Mouse (Mus musculus): ENCODE data around the gene Mlh1. TPM values are rescaled to one million over a fixed set of nuclear protein-coding genes. Genes with fewer than 3 reads are reported as not detected.

Mlh1 gene
- polyA plus RNA-seq, 1 experiment from 2014 or later = 40.1 TPM

DNA sequence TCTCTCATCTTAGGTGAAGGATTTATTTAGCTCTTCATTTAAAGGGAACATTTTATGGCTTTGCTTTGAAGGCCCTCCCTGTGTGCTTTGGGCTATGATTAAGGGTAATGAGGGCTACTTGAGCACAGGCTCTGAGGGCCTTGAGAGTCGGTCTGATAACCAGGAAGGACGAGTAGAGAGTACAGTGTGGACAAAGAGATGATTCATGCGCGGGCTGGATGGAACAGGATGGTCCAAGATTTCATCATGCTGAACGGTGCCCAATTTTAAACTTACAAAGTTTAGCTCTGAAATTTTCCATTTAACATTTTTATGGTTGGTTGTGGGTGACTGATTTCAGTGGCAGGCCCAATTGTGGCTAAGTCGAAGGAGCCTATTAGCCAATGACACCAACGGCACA lies 34.6 kb upstream of the Mlh1 start:
- Histone ChIP-seq H3K4me3 (ENCODE audit: low read length) (no peak overlapping the region), H3K4me1 (ENCODE audit: control insufficient read depth, insufficient read depth, low read length) (no peaks in the 10 kb centered on the region), H3K4me2 (replicated peaks; ENCODE audit: low read depth, low read length) (no peak overlapping the region), H3K9ac (ENCODE audit: low read depth, low read length) (no peak overlapping the region), H3K27me3 (ENCODE audit: control insufficient read depth, insufficient read depth, low read length) (peaks cover 10% of the 10 kb centered on the region), H3K27ac (ENCODE audit: low read depth, low read length) (no peak overlapping the region), H3K9me3 (ENCODE audit: control insufficient read depth, low read length) (peaks cover 6% of the 10 kb centered on the region; the same call in 1 of the 2 replicates), H3K36me3 (ENCODE audit: control insufficient read depth, insufficient read depth, low read length) (no peaks in the 10 kb centered on the region)
- no peak for ATAC-seq (ENCODE audit: low FRiP score, low TSS enrichment)
- 71% methylated on average over 7 of the region's 7 CpGs for WGBS

DNA sequence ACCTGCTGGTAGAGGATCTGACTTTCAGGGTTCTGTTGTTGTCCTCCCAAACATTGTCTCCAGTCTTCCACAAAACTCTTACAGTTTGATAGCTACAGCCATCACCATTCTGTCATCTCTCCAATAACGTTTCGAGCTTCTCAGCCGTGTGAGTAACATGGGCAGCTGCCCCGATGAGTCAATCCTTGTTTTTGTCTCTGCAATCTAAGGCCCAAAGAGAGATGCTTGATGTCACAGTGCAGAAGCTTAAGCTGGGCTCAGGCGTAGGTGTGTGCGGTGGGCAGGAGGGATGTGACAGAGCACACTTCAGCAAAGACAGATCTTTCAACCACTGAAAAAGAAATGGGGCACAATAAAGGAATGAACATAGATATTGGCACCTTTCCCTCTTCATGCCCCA lies 32.4 kb upstream of the Mlh1 start:
- ATAC-seq (ENCODE audit: low FRiP score, low TSS enrichment) = no peak
- Histone ChIP-seq H3K4me3 (ENCODE audit: low read length) (no peak overlapping the region), H3K9me3 (ENCODE audit: control insufficient read depth, low read length) (no peaks in the 10 kb centered on the region), H3K27ac (ENCODE audit: low read depth, low read length) (no peak overlapping the region), H3K36me3 (ENCODE audit: control insufficient read depth, insufficient read depth, low read length) (no peaks in the 10 kb centered on the region), H3K27me3 (ENCODE audit: control insufficient read depth, insufficient read depth, low read length) (no peaks in the 10 kb centered on the region), H3K9ac (ENCODE audit: low read depth, low read length) (no peak overlapping the region), H3K4me2 (replicated peaks; ENCODE audit: low read depth, low read length) (no peak overlapping the region), H3K4me1 (ENCODE audit: control insufficient read depth, insufficient read depth, low read length) (no peaks in the 10 kb centered on the region)
- 92% methylated on average over 6 of the region's 6 CpGs for WGBS

DNA sequence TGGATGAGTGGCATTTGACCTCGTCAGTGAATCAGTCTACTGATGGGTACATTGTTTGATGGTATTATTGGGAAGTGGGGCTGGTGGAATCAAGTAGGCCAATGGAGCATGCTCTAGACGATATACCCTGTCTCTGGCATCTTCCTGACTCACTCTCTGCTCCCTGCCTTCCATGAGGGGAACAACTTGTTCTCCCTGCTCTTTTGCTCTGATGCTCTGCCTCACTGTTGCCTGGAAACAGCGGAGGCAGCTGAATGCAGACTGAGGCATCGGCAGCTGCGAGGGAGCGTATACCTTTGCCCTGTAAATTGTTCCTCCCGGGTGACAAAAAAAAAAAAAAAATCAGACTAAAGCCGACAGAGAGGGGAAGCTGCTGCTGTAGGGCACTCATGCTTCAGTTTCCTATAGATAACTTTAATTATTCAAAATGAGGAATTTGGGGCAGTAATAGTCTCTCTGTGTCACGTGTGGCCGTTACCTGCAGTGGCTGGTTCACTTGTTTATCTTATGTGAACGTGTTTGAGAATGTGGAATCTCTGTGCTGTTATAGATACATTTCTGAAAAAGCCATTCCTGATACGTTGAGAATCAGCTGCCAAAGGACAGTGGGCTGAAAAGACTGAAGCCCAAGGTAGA lies 30.7 kb upstream of the Mlh1 start:
- Histone ChIP-seq H3K4me3 (ENCODE audit: low read length) (no peak overlapping the region), H3K4me2 (replicated peaks; ENCODE audit: low read depth, low read length) (no peak overlapping the region), H3K36me3 (ENCODE audit: control insufficient read depth, insufficient read depth, low read length) (no peaks in the 10 kb centered on the region), H3K27me3 (ENCODE audit: control insufficient read depth, insufficient read depth, low read length) (no peaks in the 10 kb centered on the region), H3K9me3 (ENCODE audit: control insufficient read depth, low read length) (no peaks in the 10 kb centered on the region), H3K4me1 (ENCODE audit: control insufficient read depth, insufficient read depth, low read length) (no peaks in the 10 kb centered on the region), H3K9ac (ENCODE audit: low read depth, low read length) (no peak overlapping the region), H3K27ac (ENCODE audit: low read depth, low read length) (no peak overlapping the region)
- 73% methylated on average over 12 of the region's 12 CpGs for WGBS
- no peak for ATAC-seq (ENCODE audit: low FRiP score, low TSS enrichment)

DNA sequence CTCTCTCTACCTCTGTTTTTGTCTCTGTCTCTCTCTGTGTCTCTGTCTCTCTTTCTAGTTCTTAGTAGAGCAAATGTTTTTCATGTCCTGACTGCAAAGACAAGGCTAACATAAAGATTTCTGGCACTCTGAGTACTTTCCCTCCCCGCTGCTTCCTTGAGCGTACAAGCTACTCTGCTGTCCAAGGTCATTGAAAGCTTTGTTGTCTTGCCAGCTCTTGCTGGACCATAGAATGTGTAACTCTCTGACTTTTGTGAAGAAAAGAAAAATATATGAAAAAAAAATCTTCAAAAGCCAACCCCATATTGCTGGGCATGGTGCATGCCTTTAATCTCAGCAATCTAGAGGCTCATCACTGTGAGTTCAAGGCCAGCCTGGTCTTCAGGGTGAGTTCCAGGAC lies 27.0 kb upstream of the Mlh1 start:
- Histone ChIP-seq H3K9ac (ENCODE audit: low read depth, low read length) (no peak overlapping the region), H3K27me3 (ENCODE audit: control insufficient read depth, insufficient read depth, low read length) (no peaks in the 10 kb centered on the region), H3K27ac (ENCODE audit: low read depth, low read length) (no peak overlapping the region), H3K9me3 (ENCODE audit: control insufficient read depth, low read length) (no peaks in the 10 kb centered on the region), H3K36me3 (ENCODE audit: control insufficient read depth, insufficient read depth, low read length) (no peaks in the 10 kb centered on the region), H3K4me3 (ENCODE audit: low read length) (no peak overlapping the region), H3K4me1 (ENCODE audit: control insufficient read depth, insufficient read depth, low read length) (no peaks in the 10 kb centered on the region), H3K4me2 (replicated peaks; ENCODE audit: low read depth, low read length) (no peak overlapping the region)
- WGBS = 81% methylated on average over 2 of the region's 2 CpGs
- no peak for ATAC-seq (ENCODE audit: low FRiP score, low TSS enrichment)

DNA sequence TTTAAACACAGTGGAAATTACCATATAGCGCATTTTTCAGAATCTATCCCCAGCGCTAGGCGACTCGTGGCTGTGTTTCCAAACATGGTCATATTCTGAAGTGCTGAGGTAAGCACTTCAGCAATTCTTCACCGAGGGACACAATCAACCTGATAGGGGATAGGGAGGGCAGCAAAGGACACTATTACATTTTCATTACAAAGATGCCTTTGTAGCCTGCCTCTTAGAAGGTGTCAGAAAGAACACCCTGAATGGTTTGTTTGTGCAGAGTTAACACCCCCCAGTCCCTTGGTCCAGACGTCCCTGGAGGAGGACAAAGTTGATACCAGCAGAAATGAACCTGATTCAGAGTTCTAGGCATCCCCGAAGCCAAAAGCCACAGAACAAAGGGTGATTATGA lies 24.8 kb upstream of the Mlh1 start:
- 64% methylated on average over 7 of the region's 7 CpGs for WGBS
- Histone ChIP-seq H3K4me1 (ENCODE audit: control insufficient read depth, insufficient read depth, low read length) (no peaks in the 10 kb centered on the region), H3K9me3 (ENCODE audit: control insufficient read depth, low read length) (no peaks in the 10 kb centered on the region), H3K4me2 (replicated peaks; ENCODE audit: low read depth, low read length) (no peak overlapping the region), H3K27ac (ENCODE audit: low read depth, low read length) (no peak overlapping the region), H3K27me3 (ENCODE audit: control insufficient read depth, insufficient read depth, low read length) (no peaks in the 10 kb centered on the region), H3K36me3 (ENCODE audit: control insufficient read depth, insufficient read depth, low read length) (no peaks in the 10 kb centered on the region), H3K4me3 (ENCODE audit: low read length) (no peak overlapping the region), H3K9ac (ENCODE audit: low read depth, low read length) (no peak overlapping the region)
- ATAC-seq (ENCODE audit: low FRiP score, low TSS enrichment) = no peak

DNA sequence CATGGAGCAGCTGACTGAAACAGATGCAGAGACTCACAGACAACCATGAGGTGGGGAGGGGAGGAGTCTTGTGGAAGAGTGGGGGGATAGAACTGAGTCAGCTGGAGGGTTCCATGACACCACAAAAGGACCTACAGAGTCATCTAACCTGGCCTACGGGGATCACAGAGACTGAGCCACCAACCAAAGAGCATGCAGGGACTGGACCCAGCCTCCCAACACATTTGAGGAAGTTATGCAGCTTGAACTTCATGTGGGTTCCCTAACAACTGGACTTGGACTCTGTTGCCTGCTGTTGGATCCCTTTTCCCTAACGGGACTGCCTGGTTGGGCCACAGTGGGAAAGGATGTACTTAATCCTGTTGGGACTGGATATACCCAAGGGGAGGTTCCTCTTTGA lies 23.7 kb upstream of the Mlh1 start:
- Histone ChIP-seq H3K4me3 (ENCODE audit: low read length) (no peak overlapping the region), H3K9me3 (ENCODE audit: control insufficient read depth, low read length) (no peaks in the 10 kb centered on the region), H3K4me2 (replicated peaks; ENCODE audit: low read depth, low read length) (no peak overlapping the region), H3K36me3 (ENCODE audit: control insufficient read depth, insufficient read depth, low read length) (no peaks in the 10 kb centered on the region), H3K27ac (ENCODE audit: low read depth, low read length) (no peak overlapping the region), H3K9ac (ENCODE audit: low read depth, low read length) (no peak overlapping the region), H3K4me1 (ENCODE audit: control insufficient read depth, insufficient read depth, low read length) (no peaks in the 10 kb centered on the region), H3K27me3 (ENCODE audit: control insufficient read depth, insufficient read depth, low read length) (no peaks in the 10 kb centered on the region)
- WGBS = 80% methylated on average over 2 of the region's 2 CpGs
- ATAC-seq (ENCODE audit: low FRiP score, low TSS enrichment) = no peak

DNA sequence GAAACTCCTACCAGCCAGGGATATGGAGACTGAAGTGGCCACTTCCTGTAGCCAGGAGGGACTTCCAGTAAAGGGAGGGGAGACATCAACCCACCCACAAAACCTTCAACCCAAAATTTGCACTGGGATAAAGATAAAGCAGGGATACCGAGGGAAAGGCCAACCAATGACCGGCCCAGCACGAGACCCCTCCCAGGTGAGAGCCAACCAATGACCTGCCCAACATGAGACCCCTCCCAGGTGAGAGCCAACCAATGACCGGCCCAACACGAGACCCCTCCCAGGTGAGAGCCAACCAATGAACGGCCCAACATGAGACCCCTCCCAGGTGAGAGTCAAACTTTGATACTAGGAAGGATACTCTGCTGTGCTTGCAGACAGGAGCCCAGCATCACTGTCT lies 23.3 kb upstream of the Mlh1 start:
- no peak for ATAC-seq (ENCODE audit: low FRiP score, low TSS enrichment)
- Histone ChIP-seq H3K9me3 (ENCODE audit: control insufficient read depth, low read length) (no peaks in the 10 kb centered on the region), H3K4me2 (replicated peaks; ENCODE audit: low read depth, low read length) (no peak overlapping the region), H3K4me3 (ENCODE audit: low read length) (no peak overlapping the region), H3K27ac (ENCODE audit: low read depth, low read length) (no peak overlapping the region), H3K4me1 (ENCODE audit: control insufficient read depth, insufficient read depth, low read length) (no peaks in the 10 kb centered on the region), H3K9ac (ENCODE audit: low read depth, low read length) (no peak overlapping the region), H3K27me3 (ENCODE audit: control insufficient read depth, insufficient read depth, low read length) (no peaks in the 10 kb centered on the region), H3K36me3 (ENCODE audit: control insufficient read depth, insufficient read depth, low read length) (no peaks in the 10 kb centered on the region)
- 90% methylated on average over 6 of the region's 6 CpGs for WGBS

DNA sequence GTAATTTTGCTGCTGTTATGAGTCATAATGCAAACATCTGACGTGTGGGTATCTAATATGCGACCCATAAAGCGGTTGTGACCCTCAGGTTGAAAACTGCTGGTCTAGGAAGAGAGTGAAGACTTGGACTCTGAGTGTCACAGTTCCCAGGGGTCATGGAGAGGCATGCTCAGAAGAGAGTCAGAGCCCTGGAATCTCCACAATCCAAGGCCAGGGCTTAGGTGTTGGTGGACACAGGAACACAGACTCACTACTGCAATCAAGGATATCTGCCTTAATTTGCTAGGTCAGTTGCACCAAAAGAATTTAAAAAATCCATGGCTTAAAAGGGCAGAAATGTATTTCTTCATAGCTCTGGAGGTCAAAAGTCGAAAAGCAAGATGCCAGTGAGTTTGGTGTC lies 21.6 kb upstream of the Mlh1 start:
- H3K9me3 ChIP-seq (ENCODE audit: control insufficient read depth, low read length) = no peaks in the 10 kb centered on the region
- no peaks in the 10 kb centered on the region for H3K27me3 ChIP-seq (ENCODE audit: control insufficient read depth, insufficient read depth, low read length)
- ATAC-seq (ENCODE audit: low FRiP score, low TSS enrichment) = no peak
- no peak overlapping the region for H3K4me2 ChIP-seq (replicated peaks; ENCODE audit: low read depth, low read length)
- H3K27ac ChIP-seq (ENCODE audit: low read depth, low read length) = no peak overlapping the region
- WGBS = 84% methylated on average over 4 of the region's 4 CpGs
- H3K4me1 ChIP-seq (ENCODE audit: control insufficient read depth, insufficient read depth, low read length) = no peaks in the 10 kb centered on the region
- no peak overlapping the region for H3K4me3 ChIP-seq (ENCODE audit: low read length)
- H3K36me3 ChIP-seq (ENCODE audit: control insufficient read depth, insufficient read depth, low read length) = no peaks in the 10 kb centered on the region
- no peak overlapping the region for H3K9ac ChIP-seq (ENCODE audit: low read depth, low read length)

DNA sequence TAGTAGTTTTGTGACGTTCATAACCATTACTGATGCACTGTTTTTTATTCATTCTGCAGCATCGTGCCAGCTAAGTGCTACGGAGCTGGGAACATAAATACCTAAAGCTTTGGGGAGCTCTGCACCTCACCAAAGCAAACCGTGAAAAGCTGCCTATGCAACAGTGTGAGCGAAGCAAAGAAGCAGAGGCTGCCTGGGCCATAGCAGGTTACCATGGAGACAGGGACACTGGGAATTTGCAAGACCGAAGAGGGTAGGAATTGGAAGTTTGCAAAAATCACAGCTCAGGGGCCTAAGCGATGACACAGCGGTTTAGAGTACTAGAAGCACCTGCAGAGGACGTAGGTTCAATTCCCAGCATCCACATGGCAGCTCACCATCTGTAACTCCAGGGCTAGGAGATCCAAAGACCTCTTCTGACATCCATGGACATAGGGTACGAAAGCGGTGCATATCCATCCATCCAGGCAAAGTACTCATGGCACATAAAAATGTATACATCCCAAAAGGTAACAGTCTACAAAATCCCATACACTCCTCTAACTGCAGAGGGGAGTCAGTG lies 19.0 kb upstream of the Mlh1 start:
- no peaks in the 10 kb centered on the region for H3K4me1 ChIP-seq (ENCODE audit: control insufficient read depth, insufficient read depth, low read length)
- no peaks in the 10 kb centered on the region for H3K9me3 ChIP-seq (ENCODE audit: control insufficient read depth, low read length)
- no peak overlapping the region for H3K9ac ChIP-seq (ENCODE audit: low read depth, low read length)
- no peak for ATAC-seq (ENCODE audit: low FRiP score, low TSS enrichment)
- H3K36me3 ChIP-seq (ENCODE audit: control insufficient read depth, insufficient read depth, low read length) = no peaks in the 10 kb centered on the region
- H3K27me3 ChIP-seq (ENCODE audit: control insufficient read depth, insufficient read depth, low read length) = no peaks in the 10 kb centered on the region
- no peak overlapping the region for H3K27ac ChIP-seq (ENCODE audit: low read depth, low read length)
- 76% methylated on average over 11 of the region's 11 CpGs for WGBS
- H3K4me3 ChIP-seq (ENCODE audit: low read length) = no peak overlapping the region
- H3K4me2 ChIP-seq (replicated peaks; ENCODE audit: low read depth, low read length) = no peak overlapping the region

All from kidney, embryonic 14.5 days (tissue).